Mouse (Mus musculus) bone marrow macrophage, adult 2 months (primary cell): Measurements from ENCODE around the gene Zeb2.

ENCODE experiments used
- CTCF ChIP-seq: IDR thresholded peaks from 2 replicates; pipeline ENCODE4 v1.5.1; 2012; ENCODE audit warnings: low read depth, mild to moderate bottlenecking, low read length, moderate library complexity
- POLR2A ChIP-seq: IDR thresholded peaks from 2 replicates; pipeline ENCODE4 v1.6.1; 2012; ENCODE audit warnings: mild to moderate bottlenecking, low read depth, low read length, borderline replicate concordance

DNA sequence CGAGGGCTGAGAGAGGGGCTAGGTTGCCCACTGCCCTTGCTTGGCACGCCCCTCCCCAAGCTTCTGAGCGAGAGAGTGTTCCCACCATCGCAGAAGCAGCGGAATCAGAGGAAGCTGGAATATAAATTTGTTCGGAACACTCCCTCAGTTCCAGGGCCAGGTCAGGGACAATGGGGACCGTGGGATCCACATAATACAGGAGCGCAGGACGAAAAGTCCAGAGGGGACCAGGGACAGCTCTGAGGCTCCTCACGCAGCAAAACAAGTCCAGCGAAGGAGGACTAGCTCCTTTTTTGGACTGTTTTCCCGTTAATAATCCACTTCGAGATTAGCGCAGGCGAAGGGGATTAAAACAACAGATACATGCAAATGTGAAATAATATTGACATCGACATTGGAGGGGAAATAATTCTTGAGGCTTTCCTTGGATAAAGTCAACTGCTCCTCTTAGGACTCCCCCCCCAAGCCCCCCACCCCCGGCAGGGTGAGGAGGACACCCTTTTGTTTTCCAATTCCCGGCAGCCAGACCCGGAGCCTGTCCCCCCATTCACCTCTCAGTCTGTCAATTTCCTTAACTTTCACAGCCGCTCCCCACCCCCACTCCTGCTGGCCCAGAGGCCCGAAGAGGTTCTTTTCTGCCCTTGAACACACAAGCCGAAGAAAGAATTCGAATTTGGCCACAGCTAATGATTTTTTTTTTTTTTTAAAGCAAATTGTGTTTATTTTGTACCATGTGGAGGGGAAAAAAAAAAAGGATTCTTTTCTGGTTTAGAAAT is 1.3 kb downstream of the Zeb2 start:
- TF ChIP-seq POLR2A: no peak
- no peak for TF ChIP-seq CTCF
